Mouse (Mus musculus): ENCODE results near the gene Mslnl. TPM values are rescaled to one million over a fixed set of nuclear protein-coding genes. Genes with fewer than 3 reads are reported as not detected.
"Not testable (repeated sequence)": the region's sequence is repeated elsewhere in the genome, so short reads cannot be mapped to it uniquely, and the experiment has no call there.

The Mslnl gene
- polyA plus RNA-seq, 1 experiment = 0.16 TPM

DNA sequence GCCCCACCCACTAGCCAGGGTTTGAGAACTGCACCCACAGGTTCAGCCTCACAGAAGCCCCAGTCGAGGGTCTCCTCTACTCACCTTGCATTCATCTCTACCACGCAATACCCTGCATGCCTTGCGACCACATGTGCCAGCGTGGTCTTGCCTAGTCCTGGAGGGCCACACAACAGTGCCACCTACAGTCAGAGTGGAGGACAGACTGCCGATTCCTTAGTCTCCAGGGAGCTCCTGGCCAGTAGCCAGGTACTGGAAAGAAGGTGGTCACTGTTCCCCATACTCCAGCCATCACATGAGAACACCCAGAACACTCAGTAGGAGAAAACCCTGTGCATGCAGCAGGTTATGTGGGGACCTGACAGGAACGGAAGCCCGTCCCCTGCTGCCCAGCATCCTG lies 11.9 kb upstream of the Mslnl start:
- no peak for TF ChIP-seq POLR2A (IDR thresholded peaks at IDR 0.05; ENCODE audit: low read depth, low read length)
- peaks cover 15% of the 10 kb centered on the region for H3K4me1 ChIP-seq (ENCODE audit: control insufficient read depth, insufficient read depth, insufficient read length, low read length)
- 85% methylated on average over 7 of the region's 7 CpGs for WGBS
- H3K27me3 ChIP-seq (ENCODE audit: control insufficient read depth, insufficient read depth, low read length) = no peaks in the 10 kb centered on the region
- no peaks in the 10 kb centered on the region for H3K36me3 ChIP-seq (ENCODE audit: control insufficient read depth, insufficient read depth, low read length)
- no peak overlapping the region for H3K27ac ChIP-seq (ENCODE audit: insufficient read depth, low read depth, low read length)
- no peak overlapping the region for H3K4me3 ChIP-seq (ENCODE audit: low read depth, low read length)

DNA sequence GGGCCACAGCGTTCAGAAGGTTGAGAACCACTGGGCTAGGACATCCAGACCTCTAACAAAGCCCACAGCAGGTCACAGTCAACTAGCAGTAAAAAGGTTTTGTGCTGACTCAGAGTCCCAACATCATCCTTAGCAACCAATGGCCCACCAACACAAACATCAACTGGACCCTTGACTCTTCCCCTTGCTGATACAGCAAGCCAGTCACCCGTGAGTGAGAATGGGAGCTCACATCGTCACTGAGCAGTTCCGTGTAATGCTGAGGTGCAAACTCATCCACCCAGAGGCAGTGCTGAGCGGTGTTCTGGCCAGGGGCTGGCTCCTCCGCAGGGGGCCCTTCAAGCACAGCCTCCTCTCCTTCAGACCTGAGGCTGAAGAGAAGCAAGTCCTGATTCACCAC lies 10.6 kb upstream of the Mslnl start:
- H3K4me1 ChIP-seq (ENCODE audit: control insufficient read depth, insufficient read depth, insufficient read length, low read length) = peaks cover 15% of the 10 kb centered on the region
- WGBS = 86% methylated on average over 6 of the region's 6 CpGs
- H3K27ac ChIP-seq (ENCODE audit: insufficient read depth, low read depth, low read length) = no peak overlapping the region
- TF ChIP-seq CTCF (IDR thresholded peaks at IDR 0.05; ENCODE audit: extremely low read depth, insufficient read length, insufficient replicate concordance, low read depth, low read length) (no peak), POLR2A (IDR thresholded peaks at IDR 0.05; ENCODE audit: low read depth, low read length) (no peak)
- H3K36me3 ChIP-seq (ENCODE audit: control insufficient read depth, insufficient read depth, low read length) = no peaks in the 10 kb centered on the region
- H3K27me3 ChIP-seq (ENCODE audit: control insufficient read depth, insufficient read depth, low read length) = no peaks in the 10 kb centered on the region
- no peak overlapping the region for H3K4me3 ChIP-seq (ENCODE audit: low read depth, low read length)

DNA sequence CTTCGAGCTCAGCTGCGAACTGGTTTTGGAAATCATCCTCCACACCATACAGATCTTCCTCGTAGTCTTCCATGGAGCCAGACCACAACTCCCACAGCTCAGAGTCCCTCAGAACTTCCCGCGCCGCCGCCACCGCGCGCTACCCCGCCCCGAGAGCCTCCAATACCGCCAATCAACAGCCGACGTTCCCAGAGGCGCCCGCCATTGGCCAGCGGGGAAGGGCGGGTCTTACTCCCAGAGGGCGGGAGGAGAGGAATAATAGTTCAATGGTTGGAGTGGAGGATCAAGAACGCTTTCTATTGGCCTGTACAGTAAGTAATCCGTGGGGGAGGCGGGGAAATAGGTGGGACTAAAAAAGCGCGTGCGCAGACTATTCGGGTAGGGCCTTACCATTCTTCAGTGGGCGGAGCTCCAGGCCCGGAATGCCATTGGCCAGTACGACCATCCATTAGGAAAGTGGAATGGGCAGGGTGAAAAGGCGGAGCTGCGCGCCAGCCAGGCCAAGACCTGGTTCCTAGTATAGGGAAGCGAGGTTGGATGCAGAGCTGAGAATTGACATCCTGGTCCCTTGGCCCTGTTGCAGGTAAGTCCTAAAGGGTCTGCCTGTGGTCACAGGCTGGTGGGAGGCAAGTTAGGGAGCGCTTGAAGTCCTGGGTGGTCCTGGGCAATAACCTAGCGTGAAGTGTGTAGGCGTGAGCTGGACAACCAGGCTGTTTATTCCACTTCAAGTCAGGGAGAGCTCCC lies 8.4 kb upstream of the Mslnl start, which contains the start of the genes Chtf18 and Rpusd1:
Gene Chtf18 (minus strand): TSS at position 155 of the 744 bp plus-strand sequence.
Gene Rpusd1 (plus strand): TSS at position 406 of the 744 bp plus-strand sequence.
- no peak for TF ChIP-seq CTCF (IDR thresholded peaks at IDR 0.05; ENCODE audit: extremely low read depth, insufficient read length, insufficient replicate concordance, low read depth, low read length)
- TF ChIP-seq POLR2A (IDR thresholded peaks at IDR 0.05; ENCODE audit: low read depth, low read length) = peak; percentile 76; the same call in 1 of the 2 replicates
- H3K4me1 ChIP-seq (ENCODE audit: control insufficient read depth, insufficient read depth, insufficient read length, low read length) = peaks cover 15% of the 10 kb centered on the region
- no peak within 1 kb of the TSS for H3K27ac ChIP-seq (ENCODE audit: insufficient read depth, low read depth, low read length)
- no peaks in the 10 kb centered on the region for H3K27me3 ChIP-seq (ENCODE audit: control insufficient read depth, insufficient read depth, low read length)
- H3K36me3 ChIP-seq (ENCODE audit: control insufficient read depth, insufficient read depth, low read length) = no peaks in the 10 kb centered on the region
- WGBS = 1% methylated on average over 37 of the region's 37 CpGs
- peak within 1 kb of the TSS; percentile 81 for H3K4me3 ChIP-seq (ENCODE audit: low read depth, low read length)

DNA sequence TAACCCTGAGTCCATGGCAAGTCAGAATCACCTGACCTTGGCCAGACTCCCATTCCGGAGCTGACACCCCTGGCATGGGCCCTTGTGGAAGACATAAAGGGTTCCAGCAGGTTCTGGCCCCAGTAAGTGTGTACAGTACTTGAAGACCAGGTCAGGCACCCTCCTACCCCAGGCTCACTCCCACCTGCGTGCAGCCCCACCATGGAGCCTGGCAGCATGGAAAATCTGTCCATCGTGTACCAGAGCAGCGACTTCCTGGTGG lies 7.9 kb upstream of the Mslnl start:
- no peak overlapping the region for H3K27ac ChIP-seq (ENCODE audit: insufficient read depth, low read depth, low read length)
- H3K4me1 ChIP-seq (ENCODE audit: control insufficient read depth, insufficient read depth, insufficient read length, low read length) = peaks cover 15% of the 10 kb centered on the region
- 11% methylated on average over 4 of the region's 4 CpGs for WGBS
- peak overlapping the region; percentile 61 for H3K4me3 ChIP-seq (ENCODE audit: low read depth, low read length)
- no peaks in the 10 kb centered on the region for H3K27me3 ChIP-seq (ENCODE audit: control insufficient read depth, insufficient read depth, low read length)
- no peak for TF ChIP-seq CTCF (IDR thresholded peaks at IDR 0.05; ENCODE audit: extremely low read depth, insufficient read length, insufficient replicate concordance, low read depth, low read length)
- no peak for TF ChIP-seq POLR2A (IDR thresholded peaks at IDR 0.05; ENCODE audit: low read depth, low read length)
- H3K36me3 ChIP-seq (ENCODE audit: control insufficient read depth, insufficient read depth, low read length) = no peaks in the 10 kb centered on the region

DNA sequence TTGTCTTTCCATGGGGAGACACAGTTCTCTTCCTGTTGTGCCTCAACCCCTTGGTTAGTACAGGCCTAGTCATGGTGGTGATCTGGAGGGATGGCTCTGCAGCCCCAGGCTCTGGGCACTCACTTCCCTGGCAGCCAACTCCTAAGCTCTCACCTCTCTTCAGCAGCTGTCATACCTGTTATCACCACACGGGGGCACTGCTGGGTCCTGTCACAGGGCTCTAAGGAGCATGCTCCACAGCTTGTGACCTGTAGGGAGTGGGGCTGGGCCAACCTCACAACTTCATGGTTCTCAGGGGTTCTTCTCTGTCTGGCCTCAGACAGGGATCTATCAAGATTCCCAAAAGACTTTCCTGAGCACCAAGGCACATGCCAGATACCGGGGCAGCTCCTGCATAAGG lies 3.8 kb upstream of the Mslnl start:
- WGBS = 16% methylated on average over 2 of the region's 2 CpGs
- Histone ChIP-seq H3K4me1 (ENCODE audit: control insufficient read depth, insufficient read depth, insufficient read length, low read length) (peaks cover 8% of the 10 kb centered on the region), H3K36me3 (ENCODE audit: control insufficient read depth, insufficient read depth, low read length) (no peaks in the 10 kb centered on the region), H3K27ac (ENCODE audit: insufficient read depth, low read depth, low read length) (no peak overlapping the region), H3K27me3 (ENCODE audit: control insufficient read depth, insufficient read depth, low read length) (no peaks in the 10 kb centered on the region), H3K4me3 (ENCODE audit: low read depth, low read length) (no peak overlapping the region)
- TF ChIP-seq CTCF (IDR thresholded peaks at IDR 0.05; ENCODE audit: extremely low read depth, insufficient read length, insufficient replicate concordance, low read depth, low read length) = peak; percentile 91
- no peak; the same call in 1 of the 2 replicates for TF ChIP-seq POLR2A (IDR thresholded peaks at IDR 0.05; ENCODE audit: low read depth, low read length)

DNA sequence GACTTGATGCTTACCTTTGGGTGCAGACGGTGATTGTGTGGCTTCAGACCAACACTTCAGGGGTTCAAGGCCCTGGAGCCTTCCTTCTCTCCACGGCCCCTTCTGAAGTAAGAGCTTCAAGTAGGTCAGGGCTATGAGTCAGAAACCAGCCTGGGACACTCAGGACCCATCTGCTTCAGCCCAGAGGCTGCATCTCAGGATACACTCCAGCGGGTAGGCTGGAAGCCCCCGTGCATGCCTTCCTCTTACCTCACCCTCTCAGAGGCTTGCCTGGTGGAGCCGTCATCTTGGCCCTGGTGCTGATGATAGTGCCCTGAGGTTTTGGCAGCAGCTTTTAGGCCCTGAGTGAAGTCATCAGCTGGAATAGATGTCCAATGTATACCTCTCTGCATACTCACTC lies 596 bp upstream of the Mslnl start:
- H3K36me3 ChIP-seq (ENCODE audit: control insufficient read depth, insufficient read depth, low read length) = no peaks in the 10 kb centered on the region
- no peaks in the 10 kb centered on the region for H3K27me3 ChIP-seq (ENCODE audit: control insufficient read depth, insufficient read depth, low read length)
- TF ChIP-seq CTCF (IDR thresholded peaks at IDR 0.05; ENCODE audit: extremely low read depth, insufficient read length, insufficient replicate concordance, low read depth, low read length) = no peak
- no peak for TF ChIP-seq POLR2A (IDR thresholded peaks at IDR 0.05; ENCODE audit: low read depth, low read length)
- H3K27ac ChIP-seq (ENCODE audit: insufficient read depth, low read depth, low read length) = no peak overlapping the region
- WGBS = 92% methylated on average over 5 of the region's 5 CpGs
- no peak overlapping the region for H3K4me3 ChIP-seq (ENCODE audit: low read depth, low read length)
- no peaks in the 10 kb centered on the region for H3K4me1 ChIP-seq (ENCODE audit: control insufficient read depth, insufficient read depth, insufficient read length, low read length)

DNA sequence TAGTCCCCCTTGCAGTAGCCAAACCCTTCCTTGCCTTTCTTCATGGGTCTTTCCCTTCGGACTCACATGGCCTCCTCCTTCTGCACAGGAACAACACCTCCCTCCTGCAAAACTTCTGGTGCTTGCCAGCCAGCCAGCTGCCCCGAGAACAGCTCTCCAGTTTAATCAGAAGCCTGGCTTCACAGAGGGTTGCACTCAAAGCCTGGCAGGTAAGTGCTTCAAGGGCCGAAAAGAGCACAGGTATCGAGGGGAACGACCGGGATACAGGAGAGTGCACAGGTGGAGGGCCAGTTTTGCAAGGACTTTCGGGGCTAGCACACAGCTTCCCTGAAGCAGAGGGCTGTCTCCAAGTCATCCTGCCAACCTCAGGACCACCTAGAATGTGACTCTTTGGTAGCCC lies 3.0 kb downstream of the Mslnl start:
- 84% methylated on average over 7 of the region's 7 CpGs for WGBS
- Histone ChIP-seq H3K36me3 (ENCODE audit: control insufficient read depth, insufficient read depth, low read length) (no peaks in the 10 kb centered on the region), H3K4me3 (ENCODE audit: low read depth, low read length) (no peak overlapping the region), H3K27me3 (ENCODE audit: control insufficient read depth, insufficient read depth, low read length) (no peaks in the 10 kb centered on the region), H3K4me1 (ENCODE audit: control insufficient read depth, insufficient read depth, insufficient read length, low read length) (no peaks in the 10 kb centered on the region), H3K27ac (ENCODE audit: insufficient read depth, low read depth, low read length) (no peak overlapping the region)
- TF ChIP-seq POLR2A (IDR thresholded peaks at IDR 0.05; ENCODE audit: low read depth, low read length) (no peak), CTCF (IDR thresholded peaks at IDR 0.05; ENCODE audit: extremely low read depth, insufficient read length, insufficient replicate concordance, low read depth, low read length) (no peak)

DNA sequence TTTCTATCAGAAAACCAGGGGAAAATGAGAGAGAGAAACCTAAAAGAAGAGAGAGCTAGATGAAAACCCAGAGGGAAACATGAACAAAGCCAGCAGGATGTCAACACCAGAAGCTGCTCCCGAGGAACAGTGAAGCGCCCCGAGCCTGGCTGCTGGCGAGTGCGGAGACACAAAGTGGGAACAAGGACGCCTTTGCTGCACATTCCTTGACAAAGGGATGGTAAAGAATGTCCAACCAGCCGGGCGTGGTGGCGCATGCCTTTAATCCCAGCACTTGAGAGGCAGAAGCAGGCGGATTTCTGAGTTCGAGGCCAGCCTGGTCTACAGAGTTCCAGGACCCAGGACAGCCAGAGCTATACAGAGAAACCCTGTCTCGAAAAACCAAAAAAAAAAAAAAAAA lies 5.6 kb downstream of the Mslnl start:
- whole genome bisulfite sequencing = 71% methylated on average over 12 of the region's 12 CpGs
- H3K36me3 ChIP-seq (ENCODE audit: control insufficient read depth, insufficient read depth, low read length); H3K27me3 ChIP-seq (ENCODE audit: control insufficient read depth, insufficient read depth, low read length); H3K4me3 ChIP-seq (ENCODE audit: low read depth, low read length); H3K27ac ChIP-seq (ENCODE audit: insufficient read depth, low read depth, low read length); H3K4me1 ChIP-seq (ENCODE audit: control insufficient read depth, insufficient read depth, insufficient read length, low read length): not testable (repeated sequence)

Data from small intestine, adult 2 months (tissue).